Mouse (Mus musculus): ENCODE measurements around the gene Mras. TPM values are rescaled to one million over a fixed set of nuclear protein-coding genes. Genes with fewer than 3 reads are reported as not detected.
A peak's percentile ranks its signal among the peaks of the same experiment; 100 is the strongest.

The Mras gene
- polyA plus RNA-seq, 1 experiment from 2014 or later: 7.5 TPM

GRCm38 (mm10) chr9:99361946-99362345, 75.2 kb downstream of the Mras start:
- Histone ChIP-seq H3K27ac (no peak overlapping the region), H3K4me3 (no peak overlapping the region), H3K27me3 (ENCODE audit: insufficient read depth, poor library complexity, severe bottlenecking) (peaks cover 52% of the 10 kb centered on the region), H3K36me3 (no peaks in the 10 kb centered on the region), H3K4me1 (peaks cover 12% of the 10 kb centered on the region), H3K9me3 (no peaks in the 10 kb centered on the region)
- WGBS: 84% methylated on average over 9 of the region's 9 CpGs
- no peak for DNase-seq (ENCODE audit: low spot score)

GRCm38 (mm10) chr9:99359012-99359411, 78.2 kb downstream of the Mras start:
- H3K27ac ChIP-seq: no peak overlapping the region
- peaks cover 82% of the 10 kb centered on the region for H3K27me3 ChIP-seq (ENCODE audit: insufficient read depth, poor library complexity, severe bottlenecking)
- H3K36me3 ChIP-seq: no peaks in the 10 kb centered on the region
- H3K4me3 ChIP-seq: no peak overlapping the region
- 89% methylated on average over 15 of the region's 15 CpGs for WGBS
- H3K9me3 ChIP-seq: no peaks in the 10 kb centered on the region
- peaks cover 12% of the 10 kb centered on the region for H3K4me1 ChIP-seq
- no peak for DNase-seq (ENCODE audit: low spot score)

- Histone ChIP-seq H3K4me1 (peaks cover 12% of the 10 kb centered on the region), H3K27ac (0 out of 2 replicates have a peak within 1 kb of the TSS, but pooled peaks have one; percentile 13), H3K36me3 (no peaks in the 10 kb centered on the region), H3K27me3 (ENCODE audit: insufficient read depth, poor library complexity, severe bottlenecking) (peaks cover 86% of the 10 kb centered on the region), H3K9me3 (no peaks in the 10 kb centered on the region), H3K4me3 (peak within 1 kb of the TSS; percentile 61)
- peak; percentile 77 for DNase-seq (ENCODE audit: low spot score)
- WGBS: under 1% methylated on average over 66 of the region's 66 CpGs
These were observed 79.1 kb downstream of the Mras start, which contains the start of gene Esyt3 for GRCm38 (mm10) chr9:99357921-99358692. TSS of gene Esyt3 (minus strand) at chr9:99358557.

GRCm38 (mm10) chr9:99357561-99357920, 79.6 kb downstream of the Mras start:
- 3% methylated on average over 19 of the region's 19 CpGs for WGBS
- H3K27me3 ChIP-seq (ENCODE audit: insufficient read depth, poor library complexity, severe bottlenecking): peaks cover 86% of the 10 kb centered on the region
- DNase-seq (ENCODE audit: low spot score): no peak

GRCm38 (mm10) chr9:99355971-99356370, 81.2 kb downstream of the Mras start:
- H3K27ac ChIP-seq: no peak overlapping the region
- peaks cover 72% of the 10 kb centered on the region for H3K27me3 ChIP-seq (ENCODE audit: insufficient read depth, poor library complexity, severe bottlenecking)
- 29% methylated on average over 5 of the region's 5 CpGs for WGBS

More at GRCm38 (mm10) chr9:99357561-99357920, 79.6 kb downstream of the Mras start:
- Histone ChIP-seq H3K36me3 (no peaks in the 10 kb centered on the region), H3K27ac (no peak overlapping the region), H3K9me3 (no peaks in the 10 kb centered on the region), H3K4me1 (peaks cover 12% of the 10 kb centered on the region), H3K4me3 (peak overlapping the region; percentile 61)

GRCm38 (mm10) chr9:99354796-99355195, 82.4 kb downstream of the Mras start:
- no peak overlapping the region for H3K27ac ChIP-seq
- DNase-seq (ENCODE audit: low spot score): no peak
- peaks cover 67% of the 10 kb centered on the region for H3K27me3 ChIP-seq (ENCODE audit: insufficient read depth, poor library complexity, severe bottlenecking)
- H3K4me3 ChIP-seq: no peak overlapping the region
- WGBS: 54% methylated on average over 5 of the region's 5 CpGs
- no peaks in the 10 kb centered on the region for H3K36me3 ChIP-seq
- H3K4me1 ChIP-seq: peaks cover 12% of the 10 kb centered on the region
- H3K9me3 ChIP-seq: no peaks in the 10 kb centered on the region

More at GRCm38 (mm10) chr9:99355971-99356370, 81.2 kb downstream of the Mras start:
- H3K36me3 ChIP-seq: no peaks in the 10 kb centered on the region
- no peak for DNase-seq (ENCODE audit: low spot score)
- peaks cover 12% of the 10 kb centered on the region for H3K4me1 ChIP-seq
- H3K9me3 ChIP-seq: no peaks in the 10 kb centered on the region
- H3K4me3 ChIP-seq: no peak overlapping the region

GRCm38 (mm10) chr9:99353390-99353789, 83.8 kb downstream of the Mras start:
- 60% methylated on average over 6 of the region's 6 CpGs for WGBS
- Histone ChIP-seq H3K27ac (no peak overlapping the region), H3K4me1 (peaks cover 10% of the 10 kb centered on the region), H3K4me3 (no peak overlapping the region), H3K36me3 (no peaks in the 10 kb centered on the region), H3K9me3 (no peaks in the 10 kb centered on the region), H3K27me3 (ENCODE audit: insufficient read depth, poor library complexity, severe bottlenecking) (peaks cover 52% of the 10 kb centered on the region)
- no peak for DNase-seq (ENCODE audit: low spot score)

- no peak for DNase-seq (ENCODE audit: low spot score)
- peaks cover 48% of the 10 kb centered on the region for H3K27me3 ChIP-seq (ENCODE audit: insufficient read depth, poor library complexity, severe bottlenecking)
- WGBS: 63% methylated on average over 4 of the region's 4 CpGs
- H3K36me3 ChIP-seq: no peaks in the 10 kb centered on the region
- H3K4me1 ChIP-seq: peaks cover 6% of the 10 kb centered on the region
- no peak overlapping the region for H3K27ac ChIP-seq
- H3K4me3 ChIP-seq: no peak overlapping the region
- H3K9me3 ChIP-seq: no peaks in the 10 kb centered on the region
These were observed 84.2 kb downstream of the Mras start for GRCm38 (mm10) chr9:99352964-99353363.

- no peak overlapping the region for H3K27ac ChIP-seq
- 42% methylated on average over 4 of the region's 4 CpGs for WGBS
- peaks cover 3% of the 10 kb centered on the region; the same call in 1 of the 2 replicates for H3K27me3 ChIP-seq (ENCODE audit: insufficient read depth, poor library complexity, severe bottlenecking)
- no peak for DNase-seq (ENCODE audit: low spot score)
- H3K4me3 ChIP-seq: no peak overlapping the region
- peaks cover 8% of the 10 kb centered on the region for H3K4me1 ChIP-seq
- no peaks in the 10 kb centered on the region for H3K9me3 ChIP-seq
- no peaks in the 10 kb centered on the region for H3K36me3 ChIP-seq
These were observed 91.8 kb downstream of the Mras start for GRCm38 (mm10) chr9:99345351-99345792.

- H3K36me3 ChIP-seq: no peaks in the 10 kb centered on the region
- WGBS: 10% methylated on average over 3 of the region's 3 CpGs
These were observed 95.6 kb downstream of the Mras start for GRCm38 (mm10) chr9:99341600-99341999.

GRCm38 (mm10) chr9:99340126-99340525, 97.1 kb downstream of the Mras start:
- no peaks in the 10 kb centered on the region for H3K36me3 ChIP-seq
- peaks cover 20% of the 10 kb centered on the region for H3K4me1 ChIP-seq
- no peaks in the 10 kb centered on the region for H3K9me3 ChIP-seq
- 0 out of 2 replicates have a peak, but pooled peaks cover 5% of the 10 kb centered on the region for H3K27me3 ChIP-seq (ENCODE audit: insufficient read depth, poor library complexity, severe bottlenecking)
- no peak for DNase-seq (ENCODE audit: low spot score)
- H3K27ac ChIP-seq: no peak overlapping the region
- H3K4me3 ChIP-seq: no peak overlapping the region
- WGBS: 54% methylated on average over 12 of the region's 12 CpGs

More at GRCm38 (mm10) chr9:99341600-99341999, 95.6 kb downstream of the Mras start:
- H3K4me1 ChIP-seq: peaks cover 20% of the 10 kb centered on the region
- no peak overlapping the region for H3K27ac ChIP-seq
- no peak overlapping the region for H3K4me3 ChIP-seq
- no peaks in the 10 kb centered on the region for H3K9me3 ChIP-seq
- no peaks in the 10 kb centered on the region for H3K27me3 ChIP-seq (ENCODE audit: insufficient read depth, poor library complexity, severe bottlenecking)
- no peak for DNase-seq (ENCODE audit: low spot score)

- no peak overlapping the region for H3K27ac ChIP-seq
- DNase-seq (ENCODE audit: low spot score): no peak
- H3K4me3 ChIP-seq: no peak overlapping the region
- H3K9me3 ChIP-seq: no peaks in the 10 kb centered on the region
- H3K27me3 ChIP-seq (ENCODE audit: insufficient read depth, poor library complexity, severe bottlenecking): 0 out of 2 replicates have a peak, but pooled peaks cover 6% of the 10 kb centered on the region
- H3K4me1 ChIP-seq: peaks cover 20% of the 10 kb centered on the region
- 77% methylated on average over 1 of the region's 1 CpGs for WGBS
- no peaks in the 10 kb centered on the region for H3K36me3 ChIP-seq
These were observed 98.0 kb downstream of the Mras start for GRCm38 (mm10) chr9:99339182-99339581.

GRCm38 (mm10) chr9:99338293-99338692, 98.9 kb downstream of the Mras start:
- Histone ChIP-seq H3K27ac (no peak overlapping the region), H3K4me3 (no peak overlapping the region), H3K9me3 (no peaks in the 10 kb centered on the region), H3K36me3 (no peaks in the 10 kb centered on the region), H3K4me1 (peaks cover 20% of the 10 kb centered on the region), H3K27me3 (ENCODE audit: insufficient read depth, poor library complexity, severe bottlenecking) (0 out of 2 replicates have a peak, but pooled peaks cover 6% of the 10 kb centered on the region)
- no peak for DNase-seq (ENCODE audit: low spot score)
- WGBS: 100% methylated on average over 1 of the region's 1 CpGs
